Comparison of ENCODE assay signal across 18 mouse cellular contexts in genomic region chr14:24733326-24733725, GRCm38 (mm10).
A peak's percentile ranks its signal among the peaks of the same experiment; 100 is the strongest.
DNase-seq lines count a peak whose midpoint lies in the region; ATAC-seq lines count a peak whose summit lies in the region.
"Had no signal": no experiment of that assay in that cellular context is flagged by ENCODE, and none has a peak within 500 bp of the region (broad histone marks: within the 10 kb centered on the region; RNA-seq: fewer than 3 reads in every experiment).

No protein-coding gene starts in this region.

- no peaks in the 10 kb centered on the region for H3K9me3 ChIP-seq in embryonic facial prominence, embryonic 10.5 days
- H3K9me3 ChIP-seq: embryonic facial prominence, embryonic 13.5 days; forebrain, embryonic 12.5 days; heart, embryonic 15.5 days; hindbrain, embryonic 10.5 days had no signal

- no peak overlapping the region for H3K4me3 ChIP-seq in embryonic facial prominence, embryonic 10.5 days
- H3K4me3 ChIP-seq: embryonic facial prominence, embryonic 13.5 days; forebrain, embryonic 12.5 days; heart, adult 2 months; heart, embryonic 15.5 days; hindbrain, embryonic 10.5 days had no signal

- H3K4me1 ChIP-seq in embryonic facial prominence, embryonic 10.5 days: no peaks in the 10 kb centered on the region; the same call in 1 of the 2 replicates
- H3K4me1 ChIP-seq: embryonic facial prominence, embryonic 13.5 days; forebrain, embryonic 12.5 days; heart, embryonic 15.5 days; hindbrain, embryonic 10.5 days had no signal

- H3K27me3 ChIP-seq in embryonic facial prominence, embryonic 10.5 days (replicated peaks; ENCODE audit: low read depth, poor library complexity, severe bottlenecking): no peaks in the 10 kb centered on the region
- H3K27me3 ChIP-seq: CH12.LX; embryonic facial prominence, embryonic 13.5 days; forebrain, embryonic 12.5 days; heart, embryonic 15.5 days had no signal

- DNase-seq in gastrocnemius, adult 18-20 months (ENCODE audit: low spot score): peak; percentile 9
- DNase-seq in gastrocnemius, postnatal 25 days: no peak
- DNase-seq in MN1 (ENCODE audit: low spot score): peak; percentile 35
- DNase-seq in embryonic facial prominence, embryonic 10.5 days (ENCODE audit: low spot score): no peak
- no peak for DNase-seq in heart, adult 18-20 months
- DNase-seq in yolk sac, embryonic 10.5 days (ENCODE audit: low spot score): no peak
- DNase-seq: adrenal gland, postnatal 10 days; cerebellum, adult 11-12 months; cerebellum, adult 9-10 months; cerebellum, postnatal 25 days; heart, adult 2 months had no signal

- 88% methylated on average over 7 of the region's 7 CpGs for WGBS in embryonic facial prominence, embryonic 10.5 days

- H3K27ac ChIP-seq in embryonic facial prominence, embryonic 10.5 days (replicated peaks): 0 out of 2 replicates have a peak overlapping the region, but pooled peaks have one; percentile 35
- H3K27ac ChIP-seq: embryonic facial prominence, embryonic 13.5 days; forebrain, embryonic 12.5 days; heart, adult 2 months; heart, embryonic 15.5 days; hindbrain, embryonic 10.5 days had no signal

- ATAC-seq in megakaryocyte progenitor cell, adult 5-6 weeks (replicated peaks; ENCODE audit: poor library complexity): no peak
- ATAC-seq: forebrain, embryonic 16.5 days had no signal

- no peaks in the 10 kb centered on the region for H3K36me3 ChIP-seq in embryonic facial prominence, embryonic 10.5 days (replicated peaks)
- H3K36me3 ChIP-seq: embryonic facial prominence, embryonic 13.5 days; forebrain, embryonic 12.5 days; heart, embryonic 15.5 days; hindbrain, embryonic 10.5 days had no signal

Comparison
In these comparisons a context has a peak if more than half of its experiments do, and no peak if none do; other contexts are left out.
1. DNase-seq: peak in gastrocnemius, adult 18-20 months (single experiment) and MN1 (single experiment); none in gastrocnemius, postnatal 25 days (single experiment), embryonic facial prominence, embryonic 10.5 days (single experiment), heart, adult 18-20 months (0 of 2) and yolk sac, embryonic 10.5 days (single experiment).